Mouse (Mus musculus) heart, embryonic 14.5 days (tissue): ENCODE measurements at regions not wholly inside any gene's neighbourhood (a gene's known extent, or its start where the extent isn't known, plus 50 kb on each side); places are given as distances from the start of the nearest gene placed in this dataset.
"Not testable (repeated sequence)": the region's sequence is repeated elsewhere in the genome, so short reads cannot be mapped to it uniquely, and the experiment has no call there.

Experiments
- ATAC-seq: fragments of 200-750 bp; cut with Nextera tagmentation; 2 replicates; pipeline ENCODE4 v1.8.0; 2017; ENCODE audit warnings: low read depth, moderate TSS enrichment; ENCODE audit not compliant: insufficient number of reproducible peaks, insufficient read depth, low FRiP score
- H3K27ac ChIP-seq, 2 experiments: fragments of 200-500 bp in 1 of 2; fragments of 300-500 bp in 1 of 2; sonication (generic) in 1 of 2; replicated peaks in 1 of 2; 2 replicates each; pipeline ENCODE4 v1.5.1; 2012 to 2014; ENCODE audit warnings: low read depth in 2 of 2, low read length in 2 of 2, control low read depth in 1 of 2, mild to moderate bottlenecking in 1 of 2, mixed read lengths in 1 of 2; ENCODE audit not compliant: control insufficient read depth in 1 of 2, insufficient read depth in 1 of 2
- H3K27me3 ChIP-seq: fragments of 300-500 bp; sonication (generic); 2 replicates; pipeline ENCODE4 v1.6.1; 2014; ENCODE audit warnings: mild to moderate bottlenecking, low read length, control low read depth; ENCODE audit not compliant: control insufficient read depth, insufficient read depth
- H3K36me3 ChIP-seq: fragments of 300-500 bp; sonication (generic); 2 replicates; pipeline ENCODE4 v1.6.1; 2014; ENCODE audit warnings: mild to moderate bottlenecking, control low read depth, low read length, mixed read lengths; ENCODE audit not compliant: control insufficient read depth, insufficient read depth
- H3K4me1 ChIP-seq, 2 experiments: fragments of 200-500 bp in 1 of 2; fragments of 300-500 bp in 1 of 2; sonication (generic) in 1 of 2; 2 replicates each; pipeline ENCODE4 v1.6.1; 2012 to 2014; ENCODE audit warnings: low read length in 2 of 2, control low read depth in 1 of 2, mixed read lengths in 1 of 2; ENCODE audit not compliant: control insufficient read depth in 2 of 2, insufficient read depth in 2 of 2
- H3K4me2 ChIP-seq: fragments of 300-500 bp; sonication (generic); 2 replicates; pipeline ENCODE4 v1.6.1; 2014; ENCODE audit warnings: mild to moderate bottlenecking, low read length
- H3K4me3 ChIP-seq, 2 experiments: fragments of 200-500 bp in 1 of 2; fragments of 300-500 bp in 1 of 2; sonication (generic) in 1 of 2; 2 replicates each; pipeline ENCODE4 v1.5.1; 2012 to 2014; ENCODE audit warnings: low read length in 2 of 2, mild to moderate bottlenecking in 2 of 2, control low read depth in 1 of 2, low read depth in 1 of 2, moderate library complexity in 1 of 2; ENCODE audit not compliant: control insufficient read depth in 1 of 2, insufficient read depth in 1 of 2
- H3K9ac ChIP-seq: fragments of 300-500 bp; sonication (generic); 2 replicates; pipeline ENCODE4 v1.6.1; 2014; ENCODE audit warnings: mild to moderate bottlenecking, low read length
- H3K9me3 ChIP-seq: fragments of 300-500 bp; sonication (generic); 2 replicates; pipeline ENCODE4 v1.6.1; 2016; ENCODE audit warnings: low read length, control low read depth; ENCODE audit not compliant: control insufficient read depth
- WGBS: fragments of 180-500 bp; shearing (Covaris S2); extraction: QIAGEN DNeasy Blood & Tissue Kit; methylation state at CpG from one replicate; pipeline ENCODE4 v1.1.7; 2014; 5-methylcytosine and 5-hydroxymethylcytosine counted together

DNA sequence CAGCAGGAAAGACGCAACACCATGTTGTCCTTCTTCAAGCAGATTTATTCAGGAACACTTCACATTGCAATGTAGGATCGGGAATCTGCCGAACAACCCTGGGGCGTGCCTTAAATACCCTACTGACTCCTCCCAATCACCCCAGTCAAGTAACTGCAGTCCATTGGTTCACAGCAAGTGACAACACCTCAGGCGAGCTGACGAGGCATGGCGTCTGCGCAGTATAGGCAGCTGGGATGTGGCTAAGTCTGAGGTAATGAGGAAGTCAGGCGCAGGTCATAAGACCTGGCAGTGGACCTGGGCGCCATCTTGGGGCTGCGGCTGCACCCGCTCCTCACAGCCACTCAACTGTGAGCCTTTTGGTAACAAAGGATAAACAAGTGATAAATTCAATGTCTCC is 96.2 kb upstream of the Arhgap20 start:
- H3K27ac ChIP-seq, ATAC-seq, H3K9ac ChIP-seq, H3K9me3 ChIP-seq, H3K4me3 ChIP-seq, H3K4me1 ChIP-seq, H3K4me2 ChIP-seq, H3K27me3 ChIP-seq, H3K36me3 ChIP-seq: not testable (repeated sequence)
- WGBS, result 92% methylated on average over 12 of the region's 12 CpGs

DNA sequence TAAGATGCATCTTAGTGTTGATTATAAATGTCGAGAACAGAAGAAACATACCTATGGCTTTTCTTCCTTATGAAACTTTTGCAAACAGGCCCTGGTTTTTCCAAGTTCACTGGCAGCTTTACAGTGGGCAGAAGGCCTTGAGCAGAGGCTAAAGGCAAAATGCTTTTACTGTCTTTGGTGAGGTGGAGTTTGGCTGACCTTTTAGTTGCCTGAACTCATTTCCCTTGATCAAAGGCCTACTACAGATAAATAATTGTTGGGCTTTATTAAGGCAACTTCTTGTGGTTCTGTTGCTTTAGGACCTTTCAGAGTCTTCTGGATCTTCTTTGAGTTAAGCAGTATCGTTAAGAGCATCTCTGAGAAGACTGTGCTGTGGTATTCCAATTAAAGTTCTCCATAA is 94.6 kb upstream of the Arhgap20 start:
- Histone ChIP-seq H3K27ac (no peak overlapping the region), H3K4me3 (no peak overlapping the region), H3K4me2 (no peak overlapping the region), H3K9me3 (no peaks in the 10 kb centered on the region), H3K36me3 (no peaks in the 10 kb centered on the region), H3K9ac (no peak overlapping the region), H3K4me1 (no peaks in the 10 kb centered on the region), H3K27me3 (no peaks in the 10 kb centered on the region)
- 82% methylated on average over 2 of the region's 2 CpGs for WGBS
- no peak for ATAC-seq

DNA sequence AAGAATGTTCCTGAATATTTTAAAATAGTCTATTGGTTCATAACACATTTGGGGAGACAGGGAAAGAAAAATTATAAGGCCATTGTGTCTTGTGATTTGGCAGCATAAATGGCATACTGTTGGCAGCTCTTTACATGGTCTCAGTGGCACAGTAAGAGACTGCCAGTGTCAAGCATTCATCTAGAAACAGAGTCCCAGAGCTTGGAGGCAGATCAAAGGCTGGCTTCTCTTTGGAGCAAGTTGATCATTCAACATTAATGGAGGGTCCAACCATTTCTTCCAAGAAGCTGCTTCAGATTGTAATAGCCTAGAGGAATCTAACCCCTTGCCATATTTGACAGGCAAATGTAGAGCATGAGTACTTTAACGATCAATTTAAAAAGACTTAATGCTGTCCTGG is 78.6 kb upstream of the Arhgap20 start:
- H3K9ac ChIP-seq, result no peak overlapping the region
- no peaks in the 10 kb centered on the region for H3K4me1 ChIP-seq
- no peak overlapping the region for H3K4me2 ChIP-seq
- 84% methylated on average over 1 of the region's 1 CpGs for WGBS
- no peaks in the 10 kb centered on the region for H3K36me3 ChIP-seq
- H3K27ac ChIP-seq, result no peak overlapping the region
- H3K4me3 ChIP-seq, result no peak overlapping the region
- H3K27me3 ChIP-seq, result no peaks in the 10 kb centered on the region
- no peaks in the 10 kb centered on the region for H3K9me3 ChIP-seq
- no peak for ATAC-seq

DNA sequence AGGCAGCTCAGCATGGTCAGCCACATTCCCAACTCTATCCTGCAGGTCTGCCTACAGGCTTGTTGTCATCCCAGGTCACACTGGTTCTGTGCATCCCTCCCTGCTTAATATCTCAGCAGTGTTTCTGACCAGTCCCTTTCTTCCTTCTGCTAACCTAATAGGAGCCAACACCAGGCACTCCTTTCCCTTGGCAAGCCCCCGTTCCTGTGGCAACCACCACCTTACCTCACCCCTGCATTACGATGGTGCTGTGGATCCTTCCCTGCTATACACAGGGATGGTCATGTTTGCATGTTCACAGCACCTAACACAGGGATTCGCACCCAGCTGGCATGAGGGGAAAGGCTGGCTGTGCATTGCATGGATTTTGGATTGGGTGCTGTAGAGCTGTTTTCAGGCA is 50.8 kb upstream of the Arhgap20 start:
- ATAC-seq, result no peak
- Histone ChIP-seq H3K36me3 (no peaks in the 10 kb centered on the region), H3K4me3 (no peak overlapping the region), H3K9me3 (no peaks in the 10 kb centered on the region), H3K9ac (no peak overlapping the region), H3K27me3 (no peaks in the 10 kb centered on the region), H3K4me2 (no peak overlapping the region), H3K27ac (no peak overlapping the region), H3K4me1 (peaks cover 0 to 3% of the 10 kb centered on the region in 2 experiments; a peak in 1 of 4 replicates)
- WGBS, result 82% methylated on average over 3 of the region's 3 CpGs
